Mouse (Mus musculus) hindbrain, embryonic 11.5 days (tissue): ENCODE data around the gene Snta1. TPM values are rescaled to one million over a fixed set of nuclear protein-coding genes. Genes with fewer than 3 reads are reported as not detected.
A peak's percentile ranks its signal among the peaks of the same experiment; 100 is the strongest.

ENCODE experiments used
- ATAC-seq: fragments of 200-750 bp; cut with Nextera tagmentation; 2 replicates; pipeline ENCODE4 v1.8.0; 2017; ENCODE audit warnings: mild to moderate bottlenecking, moderate TSS enrichment, moderate library complexity; ENCODE audit not compliant: low FRiP score
- DNase-seq: peaks from one replicate; pipeline ENCODE4 v3.0.0-alpha.2; 2015; ENCODE audit warnings: low spot score
- H3K27ac ChIP-seq: fragments of 300-500 bp; sonication (generic); 2 replicates; pipeline ENCODE4 v1.5.1; 2014; ENCODE audit warnings: mild to moderate bottlenecking, low read depth, low read length
- H3K27me3 ChIP-seq: fragments of 300-500 bp; sonication (generic); 2 replicates; pipeline ENCODE4 v1.6.1; 2014; ENCODE audit warnings: mild to moderate bottlenecking, low read length, moderate library complexity, mixed read lengths; ENCODE audit not compliant: control insufficient read depth, insufficient read depth
- H3K36me3 ChIP-seq: fragments of 300-500 bp; sonication (generic); 2 replicates; pipeline ENCODE4 v1.6.1; 2014; ENCODE audit warnings: mild to moderate bottlenecking, low read length, moderate library complexity, mixed read lengths; ENCODE audit not compliant: control insufficient read depth, insufficient read depth
- H3K4me1 ChIP-seq: fragments of 300-500 bp; sonication (generic); replicated peaks from 2 replicates; pipeline ENCODE4 v1.6.1; 2014; ENCODE audit warnings: low read length, mixed read lengths; ENCODE audit not compliant: control insufficient read depth, insufficient read depth
- H3K4me2 ChIP-seq: fragments of 300-500 bp; sonication (generic); replicated peaks from 2 replicates; pipeline ENCODE4 v1.6.1; 2014; ENCODE audit warnings: mild to moderate bottlenecking, low read depth, low read length
- H3K4me3 ChIP-seq: fragments of 300-500 bp; sonication (generic); 2 replicates; pipeline ENCODE4 v1.5.1; 2014; ENCODE audit warnings: low read depth, low read length
- H3K9ac ChIP-seq: fragments of 300-500 bp; sonication (generic); 2 replicates; pipeline ENCODE4 v1.6.1; 2014; ENCODE audit warnings: low read depth, low read length
- H3K9me3 ChIP-seq: fragments of 300-500 bp; sonication (generic); 2 replicates; pipeline ENCODE4 v1.6.1; 2016; ENCODE audit warnings: low read length; ENCODE audit not compliant: control insufficient read depth
- WGBS: fragments of 180-500 bp; shearing (Covaris S2); extraction: QIAGEN DNeasy Blood & Tissue Kit; methylation state at CpG from one replicate; pipeline ENCODE4 v1.1.7; 2014; 5-methylcytosine and 5-hydroxymethylcytosine counted together
- polyA plus RNA-seq: library from polyadenylated mRNA; unstranded; fragments of >200 nt; fragmentation: Nextera tagmentation; extraction: Ambion mirVana; gene quantifications from 2 replicates; pipeline ENCODE4 v1.2.1, GENCODE M21; 2014

The Snta1 gene
- polyA plus RNA-seq, 1 experiment from 2014 or later: 2.1 TPM

GRCm38 (mm10) chr2:154426905-154427852 is 19.3 kb upstream of the Snta1 start:
- Histone ChIP-seq H3K9ac (peak overlapping the region; percentile 60), H3K4me2 (peak overlapping the region; percentile 41; the same call in 1 of the 2 replicates), H3K4me3 (no peak overlapping the region; the same call in 1 of the 2 replicates), H3K27ac (peak overlapping the region; percentile 92), H3K36me3 (no peaks in the 10 kb centered on the region), H3K9me3 (no peaks in the 10 kb centered on the region; the same call in 1 of the 2 replicates), H3K4me1 (peaks cover 3% of the 10 kb centered on the region; the same call in 1 of the 2 replicates), H3K27me3 (no peaks in the 10 kb centered on the region)
- WGBS: 22% methylated on average over 11 of the region's 11 CpGs
- DNase-seq (peak; percentile 37), ATAC-seq (no peak)

- Histone ChIP-seq H3K9me3 (no peaks in the 10 kb centered on the region; the same call in 1 of the 2 replicates), H3K4me1 (peaks cover 3% of the 10 kb centered on the region; the same call in 1 of the 2 replicates), H3K36me3 (no peaks in the 10 kb centered on the region), H3K27me3 (no peaks in the 10 kb centered on the region), H3K4me3 (peak overlapping the region; percentile 27), H3K4me2 (peak overlapping the region; percentile 41), H3K9ac (peak overlapping the region; percentile 60), H3K27ac (peak overlapping the region; percentile 92)
- WGBS: under 1% methylated on average over 24 of the region's 25 CpGs
- DNase-seq (peak; percentile 81), ATAC-seq (peak; percentile 94)
Measured at GRCm38 (mm10) chr2:154426188-154426904, 18.4 kb upstream of the Snta1 start.

- peak overlapping the region; percentile 92 for H3K27ac ChIP-seq
- H3K4me3 ChIP-seq: no peak overlapping the region
- no peaks in the 10 kb centered on the region for H3K36me3 ChIP-seq
- no peak overlapping the region for H3K9ac ChIP-seq
- peaks cover 8% of the 10 kb centered on the region; the same call in 1 of the 2 replicates for H3K4me1 ChIP-seq
- H3K4me2 ChIP-seq: no peak overlapping the region; the same call in 1 of the 2 replicates
- 87% methylated on average over 3 of the region's 3 CpGs for WGBS
- H3K9me3 ChIP-seq: no peaks in the 10 kb centered on the region; the same call in 1 of the 2 replicates
- ATAC-seq (no peak), DNase-seq (no peak)
- H3K27me3 ChIP-seq: no peaks in the 10 kb centered on the region
Measured at GRCm38 (mm10) chr2:154425522-154425921, 17.6 kb upstream of the Snta1 start.

- no peak for ATAC-seq
- WGBS: 89% methylated on average over 2 of the region's 2 CpGs
- Histone ChIP-seq H3K27ac (no peak overlapping the region), H3K4me3 (no peak overlapping the region), H3K27me3 (no peaks in the 10 kb centered on the region), H3K4me1 (peaks cover 8% of the 10 kb centered on the region; the same call in 1 of the 2 replicates), H3K4me2 (no peak overlapping the region), H3K9me3 (no peaks in the 10 kb centered on the region; the same call in 1 of the 2 replicates), H3K36me3 (no peaks in the 10 kb centered on the region), H3K9ac (no peak overlapping the region)
- DNase-seq: no peak
Measured at GRCm38 (mm10) chr2:154423548-154423947, 15.6 kb upstream of the Snta1 start.

- Histone ChIP-seq H3K4me1 (peaks cover 6% of the 10 kb centered on the region; the same call in 1 of the 2 replicates), H3K27ac (peak overlapping the region; percentile 86; the same call in 1 of the 2 replicates), H3K4me3 (no peak overlapping the region), H3K9me3 (no peaks in the 10 kb centered on the region; the same call in 1 of the 2 replicates), H3K9ac (no peak overlapping the region), H3K27me3 (no peaks in the 10 kb centered on the region), H3K4me2 (no peak overlapping the region), H3K36me3 (no peaks in the 10 kb centered on the region)
- ATAC-seq (no peak), DNase-seq (no peak)
- WGBS: 69% methylated on average over 5 of the region's 5 CpGs
Measured at GRCm38 (mm10) chr2:154422181-154422580, 14.3 kb upstream of the Snta1 start.

- 18% methylated on average over 7 of the region's 7 CpGs for whole genome bisulfite sequencing
- H3K4me1 ChIP-seq: peaks cover 6% of the 10 kb centered on the region; the same call in 1 of the 2 replicates
- no peaks in the 10 kb centered on the region for H3K27me3 ChIP-seq
- H3K9ac ChIP-seq: no peak overlapping the region
- no peaks in the 10 kb centered on the region; the same call in 1 of the 2 replicates for H3K9me3 ChIP-seq
- H3K36me3 ChIP-seq: no peaks in the 10 kb centered on the region
- H3K4me3 ChIP-seq: no peak overlapping the region
- ATAC-seq (peak; percentile 89), DNase-seq (peak; percentile 78)
- H3K27ac ChIP-seq: peak overlapping the region; percentile 86
- no peak overlapping the region for H3K4me2 ChIP-seq
Measured at GRCm38 (mm10) chr2:154420942-154421731, 13.2 kb upstream of the Snta1 start.

GRCm38 (mm10) chr2:154419631-154420515 is 12.0 kb upstream of the Snta1 start:
- peaks cover 6% of the 10 kb centered on the region; the same call in 1 of the 2 replicates for H3K4me1 ChIP-seq
- no peak overlapping the region for H3K9ac ChIP-seq
- no peaks in the 10 kb centered on the region for H3K9me3 ChIP-seq
- no peak overlapping the region; the same call in 1 of the 2 replicates for H3K27ac ChIP-seq
- no peaks in the 10 kb centered on the region for H3K36me3 ChIP-seq
- H3K4me2 ChIP-seq: no peak overlapping the region
- no peak overlapping the region for H3K4me3 ChIP-seq
- no peak for ATAC-seq
- no peak for DNase-seq
- WGBS: 84% methylated on average over 9 of the region's 9 CpGs
- H3K27me3 ChIP-seq: no peaks in the 10 kb centered on the region
